Mouse (Mus musculus) bone marrow macrophage, adult 2 months (primary cell): Measurements from ENCODE around the gene Jade1.

ENCODE experiments used
- CTCF ChIP-seq: IDR thresholded peaks from 2 replicates; pipeline ENCODE4 v1.5.1; 2012; ENCODE audit warnings: low read depth, mild to moderate bottlenecking, low read length, moderate library complexity
- POLR2A ChIP-seq: IDR thresholded peaks from 2 replicates; pipeline ENCODE4 v1.6.1; 2012; ENCODE audit warnings: mild to moderate bottlenecking, low read depth, low read length, borderline replicate concordance

GRCm38 (mm10) chr3:41563997-41564396, 8.5 kb downstream of the Jade1 start:
- TF ChIP-seq CTCF (no peak), POLR2A (no peak)
